Mouse (Mus musculus): ENCODE results near the gene Dxo. TPM values are rescaled to one million over a fixed set of nuclear protein-coding genes. Genes with fewer than 3 reads are reported as not detected.

The Dxo gene
- total RNA-seq, 1 experiment, result 39.0 TPM

DNA sequence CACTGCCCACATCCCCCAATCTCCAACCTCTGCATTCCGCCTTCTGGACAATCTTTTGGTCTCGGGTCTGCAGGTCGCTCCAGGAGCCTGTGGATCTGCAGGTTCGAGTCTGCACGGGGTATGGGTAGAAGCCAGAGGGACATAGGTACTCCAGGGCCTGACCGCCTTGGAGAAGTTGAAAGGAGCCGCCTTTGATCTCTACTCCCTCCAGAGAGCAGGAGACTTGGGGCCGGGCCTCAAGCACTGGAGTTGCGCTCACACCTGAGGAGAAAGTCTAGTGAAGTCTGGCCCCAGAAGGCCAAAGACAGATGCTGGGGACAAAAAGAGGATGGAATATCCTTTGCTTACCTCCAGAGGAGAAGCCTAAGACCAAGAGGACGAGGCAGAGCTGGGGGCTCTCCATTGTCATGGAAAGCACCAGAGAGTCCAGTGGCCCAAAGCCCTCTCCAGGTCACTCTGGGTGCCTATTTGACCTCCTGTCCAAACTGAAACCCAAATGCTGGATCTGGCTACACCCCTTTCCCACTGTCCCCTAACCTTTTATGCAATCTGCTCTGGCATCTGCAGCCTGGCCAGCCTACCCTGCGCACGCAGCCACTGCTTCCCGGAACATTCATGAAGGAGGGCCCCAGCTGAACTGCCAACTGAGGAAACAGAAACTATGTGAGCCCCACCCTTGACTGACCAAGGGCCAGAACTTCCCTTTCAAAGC is 25.0 kb downstream of the Dxo start:
- Histone ChIP-seq H3K27ac (ENCODE audit: insufficient read depth, low read depth, low read length, poor library complexity, severe bottlenecking) (no peak overlapping the region), H3K9me3 (ENCODE audit: control insufficient read depth, insufficient read depth, low read depth, low read length) (no peaks in the 10 kb centered on the region), H3K36me3 (ENCODE audit: control insufficient read depth, insufficient read depth, low read length, poor library complexity, severe bottlenecking) (peaks cover 4% of the 10 kb centered on the region; the same call in 1 of the 2 replicates), H3K4me3 (ENCODE audit: insufficient read depth in 1 of 2, low read depth in 1 of 2, low read length in 2 of 2, poor library complexity in 1 of 2, severe bottlenecking in 1 of 2) (no peak overlapping the region), H3K4me1 (ENCODE audit: control insufficient read depth in 2 of 2, insufficient read depth in 2 of 2, low read length in 2 of 2, poor library complexity in 1 of 2) (peaks cover 0 to 3% of the 10 kb centered on the region in 2 experiments; a peak in 2 of 4 replicates), H3K9ac (ENCODE audit: insufficient read depth, low read depth, low read length, poor library complexity, severe bottlenecking) (no peak overlapping the region)
- in situ Hi-C loops (cut with MboI; ENCODE audit: low sequenced_read_pairs in 2 of 2, unreplicated experiment in 2 of 2), result no loop called here
- no peak for DNase-seq (ENCODE audit: low read depth, low spot score)
- TF ChIP-seq ZNF384 (IDR thresholded peaks at IDR 0.05; ENCODE audit: low read depth, low read length) (no peak), HCFC1 (IDR thresholded peaks at IDR 0.05; ENCODE audit: borderline replicate concordance, insufficient read depth, low read length) (no peak), MAFK (IDR thresholded peaks at IDR 0.05; ENCODE audit: insufficient read depth, low read depth, low read length) (no peak), CHD2 (IDR thresholded peaks at IDR 0.05; ENCODE audit: low read depth, low read length) (no peak), ZC3H11A (IDR thresholded peaks at IDR 0.05; ENCODE audit: borderline replicate concordance, low read depth, low read length) (no peak)

DNA sequence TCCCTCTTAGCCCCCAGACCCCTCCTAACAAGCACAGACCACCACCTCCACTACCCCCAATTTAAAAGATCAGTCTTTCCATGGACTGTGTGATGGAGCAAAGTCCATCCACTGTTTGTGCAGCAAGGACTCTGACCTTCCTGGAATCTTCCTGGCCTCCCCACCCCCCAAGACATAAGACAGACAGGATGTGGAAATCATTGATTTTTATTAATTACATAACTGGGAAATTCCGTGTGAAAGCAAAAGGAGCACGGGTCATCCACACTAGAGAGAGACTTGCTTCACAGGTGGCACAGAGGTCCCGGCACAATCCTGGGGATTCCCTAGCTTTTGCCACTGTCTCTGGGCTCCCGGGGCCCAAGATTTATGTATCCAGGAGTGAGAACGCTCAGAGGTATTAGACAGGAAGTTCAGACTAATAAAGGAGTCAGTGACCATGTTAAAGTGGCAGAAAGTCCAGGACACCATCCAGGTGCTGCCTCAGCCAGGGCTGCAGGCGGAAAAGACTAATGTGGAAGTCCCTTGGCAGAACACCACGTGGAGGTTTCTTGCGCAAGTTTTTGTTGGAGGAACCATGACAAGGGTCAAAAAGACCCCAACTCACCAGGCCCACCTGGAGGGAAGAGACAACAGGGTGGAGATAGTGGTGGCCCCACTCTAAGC is 25.7 kb downstream of the Dxo start, which contains the start of gene Cfb:
Gene Cfb, minus strand, starts transcription at position 103 of the 666 bp plus-strand sequence.
- Histone ChIP-seq H3K36me3 (ENCODE audit: control insufficient read depth, insufficient read depth, low read length, poor library complexity, severe bottlenecking) (peaks cover 4% of the 10 kb centered on the region; the same call in 1 of the 2 replicates), H3K27ac (ENCODE audit: insufficient read depth, low read depth, low read length, poor library complexity, severe bottlenecking) (no peak within 1 kb of the TSS), H3K9ac (ENCODE audit: insufficient read depth, low read depth, low read length, poor library complexity, severe bottlenecking) (no peak within 1 kb of the TSS), H3K4me1 (ENCODE audit: control insufficient read depth in 2 of 2, insufficient read depth in 2 of 2, low read length in 2 of 2, poor library complexity in 1 of 2) (no peaks in the 10 kb centered on the region; a peak in 1 of 4 replicates), H3K4me3 (ENCODE audit: insufficient read depth in 1 of 2, low read depth in 1 of 2, low read length in 2 of 2, poor library complexity in 1 of 2, severe bottlenecking in 1 of 2) (no peak within 1 kb of the TSS), H3K9me3 (ENCODE audit: control insufficient read depth, insufficient read depth, low read depth, low read length) (no peaks in the 10 kb centered on the region)
- in situ Hi-C loops (cut with MboI; ENCODE audit: low sequenced_read_pairs in 2 of 2, unreplicated experiment in 2 of 2), result no loop called here
- DNase-seq (ENCODE audit: low read depth, low spot score), result no peak
- TF ChIP-seq HCFC1 (IDR thresholded peaks at IDR 0.05; ENCODE audit: borderline replicate concordance, insufficient read depth, low read length) (no peak), ZNF384 (IDR thresholded peaks at IDR 0.05; ENCODE audit: low read depth, low read length) (no peak), CHD2 (IDR thresholded peaks at IDR 0.05; ENCODE audit: low read depth, low read length) (no peak), MAFK (IDR thresholded peaks at IDR 0.05; ENCODE audit: insufficient read depth, low read depth, low read length) (no peak), ZC3H11A (IDR thresholded peaks at IDR 0.05; ENCODE audit: borderline replicate concordance, low read depth, low read length) (no peak)

DNA sequence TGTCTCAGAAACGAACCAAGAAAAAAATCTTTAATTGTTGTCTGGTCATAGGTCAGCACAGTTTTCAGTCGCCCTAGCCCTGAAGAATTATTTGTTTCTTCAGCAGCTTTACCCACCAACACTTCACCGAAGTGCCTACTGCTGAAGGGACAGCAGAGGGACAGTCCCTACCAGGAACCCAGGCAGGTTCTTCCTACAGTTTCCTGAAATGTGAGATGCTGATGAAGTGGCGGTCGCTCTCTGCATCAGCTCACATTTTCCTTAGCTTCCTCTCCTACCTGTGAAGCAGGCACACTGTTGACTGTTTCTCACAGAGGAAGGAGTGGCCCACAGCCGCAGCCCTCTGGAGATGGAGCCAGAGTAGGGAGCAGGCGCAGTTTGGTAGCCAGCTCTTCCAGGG is 29.2 kb downstream of the Dxo start:
- DNase-seq (ENCODE audit: low read depth, low spot score), result no peak
- in situ Hi-C loops (cut with MboI; ENCODE audit: low sequenced_read_pairs in 2 of 2, unreplicated experiment in 2 of 2), result no loop called here
- Histone ChIP-seq H3K4me3 (ENCODE audit: insufficient read depth in 1 of 2, low read depth in 1 of 2, low read length in 2 of 2, poor library complexity in 1 of 2, severe bottlenecking in 1 of 2) (no peak overlapping the region), H3K4me1 (ENCODE audit: control insufficient read depth in 2 of 2, insufficient read depth in 2 of 2, low read length in 2 of 2, poor library complexity in 1 of 2) (no peaks in the 10 kb centered on the region), H3K36me3 (ENCODE audit: control insufficient read depth, insufficient read depth, low read length, poor library complexity, severe bottlenecking) (no peaks in the 10 kb centered on the region), H3K9me3 (ENCODE audit: control insufficient read depth, insufficient read depth, low read depth, low read length) (no peaks in the 10 kb centered on the region), H3K9ac (ENCODE audit: insufficient read depth, low read depth, low read length, poor library complexity, severe bottlenecking) (no peak overlapping the region), H3K27ac (ENCODE audit: insufficient read depth, low read depth, low read length, poor library complexity, severe bottlenecking) (no peak overlapping the region)
- TF ChIP-seq CHD2 (IDR thresholded peaks at IDR 0.05; ENCODE audit: low read depth, low read length) (no peak), ZNF384 (IDR thresholded peaks at IDR 0.05; ENCODE audit: low read depth, low read length) (no peak), ZC3H11A (IDR thresholded peaks at IDR 0.05; ENCODE audit: borderline replicate concordance, low read depth, low read length) (no peak), HCFC1 (IDR thresholded peaks at IDR 0.05; ENCODE audit: borderline replicate concordance, insufficient read depth, low read length) (no peak), MAFK (IDR thresholded peaks at IDR 0.05; ENCODE audit: insufficient read depth, low read depth, low read length) (no peak)

DNA sequence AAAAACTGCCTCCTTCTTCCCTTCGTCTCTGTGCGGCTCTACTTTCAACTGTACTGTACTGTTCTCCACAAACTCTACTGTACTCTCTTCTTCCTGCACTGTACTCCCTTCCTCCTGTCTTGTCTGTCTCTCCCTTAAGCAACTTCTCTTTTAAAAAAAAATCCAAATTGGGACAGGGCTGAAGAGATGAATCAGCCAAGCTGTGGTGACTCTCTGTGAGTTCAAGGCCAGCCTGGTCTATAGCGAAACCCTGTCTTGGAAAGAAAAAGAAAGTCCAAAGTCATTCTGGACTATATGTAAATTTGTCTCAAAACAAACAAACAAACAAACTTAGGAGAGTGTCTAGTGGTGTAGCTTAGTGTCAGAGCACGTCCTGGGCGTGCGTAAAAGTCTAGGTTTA is 37.5 kb downstream of the Dxo start:
- peaks cover 0 to 2% of the 10 kb centered on the region in 2 experiments; a peak in 1 of 4 replicates for H3K4me1 ChIP-seq (ENCODE audit: control insufficient read depth in 2 of 2, insufficient read depth in 2 of 2, low read length in 2 of 2, poor library complexity in 1 of 2)
- H3K9ac ChIP-seq (ENCODE audit: insufficient read depth, low read depth, low read length, poor library complexity, severe bottlenecking), result no peak overlapping the region
- no peak overlapping the region for H3K4me3 ChIP-seq (ENCODE audit: insufficient read depth in 1 of 2, low read depth in 1 of 2, low read length in 2 of 2, poor library complexity in 1 of 2, severe bottlenecking in 1 of 2)
- H3K36me3 ChIP-seq (ENCODE audit: control insufficient read depth, insufficient read depth, low read length, poor library complexity, severe bottlenecking), result no peaks in the 10 kb centered on the region
- DNase-seq (ENCODE audit: low read depth, low spot score), result no peak
- in situ Hi-C loops (cut with MboI; ENCODE audit: low sequenced_read_pairs in 2 of 2, unreplicated experiment in 2 of 2), result no loop called here
- TF ChIP-seq ZC3H11A (IDR thresholded peaks at IDR 0.05; ENCODE audit: borderline replicate concordance, low read depth, low read length) (no peak), HCFC1 (IDR thresholded peaks at IDR 0.05; ENCODE audit: borderline replicate concordance, insufficient read depth, low read length) (no peak), ZNF384 (IDR thresholded peaks at IDR 0.05; ENCODE audit: low read depth, low read length) (no peak), CHD2 (IDR thresholded peaks at IDR 0.05; ENCODE audit: low read depth, low read length) (no peak), MAFK (IDR thresholded peaks at IDR 0.05; ENCODE audit: insufficient read depth, low read depth, low read length) (no peak)
- H3K9me3 ChIP-seq (ENCODE audit: control insufficient read depth, insufficient read depth, low read depth, low read length), result no peaks in the 10 kb centered on the region
- no peak overlapping the region for H3K27ac ChIP-seq (ENCODE audit: insufficient read depth, low read depth, low read length, poor library complexity, severe bottlenecking)

Data from ES-E14 (cell line).